Mouse (Mus musculus) mesoderm, embryonic 11.5 days (tissue): ENCODE data around the gene Fbxo39.

Experiments
- DNase-seq: peaks from one replicate; pipeline ENCODE4 v3.0.0-alpha.2; 2012; ENCODE audit warnings: low read depth, low spot score

The Fbxo39 gene

GRCm38 (mm10) chr11:72363523-72364240 lies 49.4 kb downstream of the Fbxo39 start:
- no peak for DNase-seq

- no peak for DNase-seq
Observed at GRCm38 (mm10) chr11:72364526-72364925, 50.3 kb downstream of the Fbxo39 start.

- no peak for DNase-seq
Observed at GRCm38 (mm10) chr11:72366126-72366525, 51.9 kb downstream of the Fbxo39 start.

GRCm38 (mm10) chr11:72367934-72368674 lies 53.9 kb downstream of the Fbxo39 start:
- no peak for DNase-seq
